10 mouse cellular contexts compared by ENCODE assay signal in genomic region chr3:66236234-66236871, GRCm38 (mm10). TPM values are rescaled to one million over a fixed set of nuclear protein-coding genes. Genes with fewer than 3 reads are reported as not detected.
DNase-seq lines count a peak whose midpoint lies in the region; ATAC-seq and TF ChIP-seq lines count a peak whose summit lies in the region.
"Not testable (repeated sequence)": the region's sequence is repeated elsewhere in the genome, so short reads cannot be mapped to it uniquely, and the experiment has no call there.
"Had no signal": no experiment of that assay in that cellular context is flagged by ENCODE, and none has a peak within 500 bp of the region (broad histone marks: within the 10 kb centered on the region; RNA-seq: fewer than 3 reads in every experiment).

No protein-coding gene starts in this region.

- TF ChIP-seq CTCF in cerebellum, adult 2 months (IDR thresholded peaks at IDR 0.05; ENCODE audit: borderline replicate concordance, insufficient read depth, low read depth, low read length), result peak; percentile 39; the same call in 1 of the 2 replicates

- DNase-seq in MN1 (ENCODE audit: low spot score), result peak; percentile 14
- not testable (repeated sequence) for DNase-seq in cerebellum, adult 2 months
- DNase-seq in hindbrain, embryonic 11.5 days (ENCODE audit: low spot score), result peak; percentile 23
- peak; percentile 22 to 36 for DNase-seq in layer of hippocampus, postnatal 10 days (ENCODE audit: low spot score in 2 of 2)

- peak; percentile 73 for ATAC-seq in forebrain, embryonic 13.5 days
- 0 out of 2 replicates have a peak, but pooled peaks have one; percentile 64 for ATAC-seq in hindbrain, embryonic 11.5 days (ENCODE audit: low FRiP score)
- 0 out of 2 replicates have a peak, but pooled peaks have one; percentile 46 for ATAC-seq in megakaryocyte progenitor cell, adult 5-6 weeks (replicated peaks; ENCODE audit: poor library complexity)
- peak; percentile 77; the same call in 1 of the 2 replicates for ATAC-seq in neural tube, embryonic 15.5 days (ENCODE audit: low FRiP score)

- not testable (repeated sequence) for H3K9ac ChIP-seq in forebrain, embryonic 13.5 days; hindbrain, embryonic 11.5 days (ENCODE audit: low read depth, low read length); neural tube, embryonic 15.5 days (replicated peaks)

- H3K4me1 ChIP-seq in cerebellum, adult 2 months (ENCODE audit: control insufficient read depth, insufficient read depth, low read length); forebrain, embryonic 13.5 days; hindbrain, embryonic 11.5 days (replicated peaks; ENCODE audit: control insufficient read depth, insufficient read depth, low read length); neural tube, embryonic 15.5 days: not testable (repeated sequence)

- 34% methylated on average over 4 of the region's 4 CpGs for WGBS in cerebellum, adult 2 months
- 53% methylated on average over 4 of the region's 4 CpGs for WGBS in forebrain, embryonic 13.5 days
- whole genome bisulfite sequencing in hindbrain, embryonic 11.5 days, result 49% methylated on average over 4 of the region's 4 CpGs
- 51% methylated on average over 4 of the region's 4 CpGs for WGBS in neural tube, embryonic 15.5 days

- not testable (repeated sequence) for H3K4me2 ChIP-seq in forebrain, embryonic 13.5 days; hindbrain, embryonic 11.5 days (replicated peaks; ENCODE audit: low read depth, low read length); neural tube, embryonic 15.5 days

- TF ChIP-seq POLR2A in cerebellum, adult 2 months (IDR thresholded peaks at IDR 0.05; ENCODE audit: borderline replicate concordance, insufficient read depth, low read length), result not testable (repeated sequence)

- H3K27me3 ChIP-seq in cerebellum, adult 2 months (ENCODE audit: control insufficient read depth, insufficient read depth, low read length); forebrain, embryonic 13.5 days; hindbrain, embryonic 11.5 days (ENCODE audit: control insufficient read depth, insufficient read depth, low read length); neural tube, embryonic 15.5 days (replicated peaks): not testable (repeated sequence)

- H3K27ac ChIP-seq in cerebellum, adult 2 months (ENCODE audit: insufficient read depth, low read length); forebrain, embryonic 13.5 days; hindbrain, embryonic 11.5 days (ENCODE audit: low read depth, low read length); neural tube, embryonic 15.5 days (replicated peaks): not testable (repeated sequence)

- not testable (repeated sequence) for H3K4me3 ChIP-seq in cerebellum, adult 2 months (replicated peaks; ENCODE audit: insufficient read depth, low read depth, low read length); forebrain, embryonic 13.5 days; hindbrain, embryonic 11.5 days (ENCODE audit: low read depth, low read length); neural tube, embryonic 15.5 days (replicated peaks)

- not testable (repeated sequence) for H3K36me3 ChIP-seq in forebrain, embryonic 13.5 days (ENCODE audit: poor library complexity, severe bottlenecking); hindbrain, embryonic 11.5 days (ENCODE audit: control insufficient read depth, insufficient read depth, low read length); neural tube, embryonic 15.5 days

- H3K9me3 ChIP-seq in forebrain, embryonic 13.5 days (replicated peaks); hindbrain, embryonic 11.5 days (ENCODE audit: control insufficient read depth, low read length); neural tube, embryonic 15.5 days (replicated peaks): not testable (repeated sequence)

RNA-seq across cellular contexts. Expression of gene Ptx3, which starts 16.6 kb away (rescaled TPM):
- 0.39 and 0.41 TPM in 2 replicates for polyA plus RNA-seq in cerebellum, adult 2 months (2012; rRNA removed)
- polyA plus RNA-seq in forebrain, embryonic 13.5 days (2015; fragmentation: Nextera tagmentation; extraction: Ambion mirVana), result 22.6 and 24.5 TPM in 2 replicates
- polyA plus RNA-seq in hindbrain, embryonic 11.5 days (2014; fragmentation: Nextera tagmentation; extraction: Ambion mirVana), result 38.9 and 39.0 TPM in 2 replicates
- total RNA-seq in layer of hippocampus, postnatal 10 days (2021), result 1 to 10 TPM; 8.3 to 9.8 TPM
- not detected in 2 replicates for total RNA-seq in megakaryocyte progenitor cell, adult 5-6 weeks (2015)
- total RNA-seq in megakaryocyte progenitor cell, adult 5-6 weeks (2017), result not detected in 2 replicates
- polyA plus RNA-seq in neural tube, embryonic 15.5 days (2015; fragmentation: Nextera tagmentation; extraction: Ambion mirVana), result 2.9 and 3.1 TPM in 2 replicates
- total RNA-seq: common myeloid progenitor, adult 5-6 weeks had no signal
- polyA plus RNA-seq: macrophage; spleen, adult 2 months had no signal
